Mouse (Mus musculus): ENCODE results near the gene Fgd3.

DNA sequence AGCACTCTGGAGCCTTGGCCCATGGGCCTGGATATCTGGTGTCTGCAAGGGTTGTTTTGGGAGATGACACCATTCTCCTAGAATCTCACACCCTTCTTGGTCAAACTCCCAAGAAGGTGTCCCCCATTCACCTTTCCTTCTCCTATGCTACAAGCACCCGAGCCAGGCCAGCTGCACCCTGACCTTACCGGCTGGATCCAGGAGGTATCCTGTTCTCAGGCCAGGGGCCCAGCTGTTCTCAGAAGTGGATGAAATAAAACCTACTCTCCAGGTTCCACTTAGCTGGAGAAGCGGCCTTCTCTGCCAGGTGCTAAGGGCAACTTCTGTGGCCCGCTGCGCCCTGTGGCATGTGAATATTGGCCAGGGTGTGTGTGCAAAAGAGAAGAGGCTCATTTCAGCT, 4.8 kb upstream of the Fgd3 start:
- TF ChIP-seq TAL1 (IDR thresholded peaks at IDR 0.05; ENCODE audit: low read length): no peak
- TF ChIP-seq GATA1 (IDR thresholded peaks at IDR 0.05; ENCODE audit: low read length): no peak

Measured in erythroblast, embryonic 14.5 days (primary cell).